Mouse (Mus musculus): ENCODE results near the gene Abhd14a.

The Abhd14a gene

DNA sequence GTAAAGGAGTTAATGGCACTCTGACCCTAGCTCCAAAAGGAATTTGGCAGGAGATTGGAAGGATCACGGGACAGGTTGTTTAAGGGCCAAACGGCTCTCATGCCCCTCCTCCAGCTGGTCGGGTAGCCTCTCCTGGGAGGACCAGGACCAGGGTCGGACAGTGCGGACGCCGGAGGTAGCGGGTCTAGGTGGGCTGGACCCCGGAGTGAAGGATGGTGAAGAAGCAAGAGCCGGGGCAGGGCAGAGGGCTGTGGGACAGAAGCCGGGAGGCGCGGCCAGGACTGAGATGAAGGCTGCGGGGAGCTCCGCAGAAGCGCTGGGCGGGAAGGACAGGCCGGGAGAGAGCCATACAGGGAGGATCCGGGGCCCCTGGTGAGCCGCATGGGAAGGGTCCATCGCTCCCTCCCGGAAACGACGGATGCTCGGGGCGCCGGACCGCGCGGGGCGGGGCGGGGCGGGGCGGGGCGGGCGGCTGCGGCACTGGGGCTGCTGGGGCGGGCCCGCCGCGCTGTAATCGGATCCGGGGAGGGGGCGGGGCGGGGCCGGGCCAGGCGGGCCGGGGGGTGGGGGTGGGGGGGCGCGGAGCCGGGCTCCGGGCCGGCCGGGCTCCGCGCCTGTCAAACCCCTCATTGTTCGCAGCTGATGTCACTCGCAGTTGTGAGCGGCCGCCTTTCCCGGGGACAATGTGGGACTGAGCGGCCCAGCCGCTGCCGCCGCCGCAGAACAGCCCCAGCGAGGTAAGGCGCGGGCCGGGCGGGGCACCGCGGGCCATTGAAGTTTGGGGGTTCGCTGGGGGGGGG is 6.0 kb upstream of the Abhd14a start, which contains the start of gene Pcbp4:
Gene Pcbp4, plus strand, starts transcription at position 21 of the 800 bp plus-strand sequence.
- DNase-seq (ENCODE audit: extremely low read depth, low read depth, low spot score) = no peak

DNA sequence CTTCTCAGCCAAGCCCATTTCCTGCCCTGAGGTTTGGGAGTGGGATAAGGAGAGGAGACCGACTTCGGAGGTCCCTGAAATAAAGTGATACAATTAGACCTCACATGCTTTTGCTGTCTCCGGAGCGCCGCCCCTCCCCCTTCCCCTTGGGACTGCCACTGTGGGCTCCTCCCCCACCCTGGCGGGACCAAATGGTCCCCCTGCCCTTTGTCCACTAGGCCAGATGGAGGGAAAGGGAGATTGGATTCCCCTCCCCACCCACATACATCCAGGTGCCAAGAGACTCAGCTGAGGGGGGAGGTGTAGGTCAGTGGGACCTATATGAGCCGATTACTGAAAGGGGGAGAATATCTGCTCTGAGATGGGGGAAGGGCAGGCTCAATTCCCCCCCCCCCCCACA is 5.3 kb upstream of the Abhd14a start:
- no peak for DNase-seq (ENCODE audit: extremely low read depth, low read depth, low spot score)

DNA sequence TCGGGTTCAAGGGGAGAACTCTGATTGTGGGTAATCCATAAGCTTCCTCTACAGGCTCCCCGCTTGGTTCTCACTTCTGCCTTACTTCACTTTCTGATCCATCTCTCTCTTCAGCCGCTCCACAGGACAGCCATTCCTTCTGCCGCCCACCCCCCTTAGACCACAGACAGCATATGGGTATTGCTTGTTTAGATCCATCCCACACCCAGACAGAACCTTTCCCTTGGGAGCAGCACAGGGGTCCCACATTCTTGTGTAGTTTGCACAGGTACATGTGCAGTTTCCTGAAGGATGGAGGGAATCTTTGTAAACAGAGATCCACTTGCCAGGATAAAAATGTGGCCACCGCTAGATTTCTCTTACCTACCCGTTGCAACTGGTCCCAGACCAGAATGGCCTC is 4.9 kb upstream of the Abhd14a start:
- DNase-seq (ENCODE audit: extremely low read depth, low read depth, low spot score) = no peak

DNA sequence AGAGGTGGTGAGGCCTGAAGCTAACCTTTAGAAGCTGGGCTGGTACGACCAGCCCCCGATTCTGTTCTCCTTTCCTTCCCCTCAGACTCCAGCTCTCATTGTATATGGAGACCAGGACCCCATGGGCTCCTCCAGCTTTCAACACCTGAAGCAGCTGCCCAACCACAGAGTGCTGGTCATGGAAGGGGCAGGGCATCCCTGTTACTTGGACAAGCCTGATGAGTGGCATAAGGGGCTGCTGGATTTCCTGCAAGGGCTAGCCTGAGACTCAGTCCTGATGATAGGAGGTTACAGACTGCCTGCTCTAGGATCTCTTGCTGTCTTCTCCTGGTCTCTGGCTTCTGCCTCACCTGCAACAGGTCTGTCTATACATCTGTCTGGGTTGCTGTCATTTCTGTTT is 4.4 kb upstream of the Abhd14a start:
- DNase-seq (ENCODE audit: extremely low read depth, low read depth, low spot score) = no peak

DNA sequence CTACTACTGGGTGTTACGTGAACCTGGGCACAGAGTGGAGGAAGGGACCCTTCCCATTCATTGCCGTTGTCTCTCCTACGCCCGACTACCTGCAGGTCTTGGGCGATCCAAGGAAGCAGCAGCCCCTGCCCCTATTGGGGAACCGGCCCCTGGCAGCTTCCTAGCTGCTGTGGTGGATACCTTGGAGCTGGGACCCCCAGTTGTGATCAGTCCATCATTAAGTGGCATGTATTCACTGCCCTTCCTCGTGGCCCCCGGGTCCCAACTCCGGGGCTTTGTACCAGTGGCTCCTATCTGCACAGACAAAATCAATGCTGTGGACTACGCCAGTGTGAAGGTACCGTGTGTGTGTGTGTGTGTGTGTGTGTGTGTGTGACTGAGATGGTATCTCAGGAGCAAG is 3.8 kb upstream of the Abhd14a start:
- no peak for DNase-seq (ENCODE audit: extremely low read depth, low read depth, low spot score)

DNA sequence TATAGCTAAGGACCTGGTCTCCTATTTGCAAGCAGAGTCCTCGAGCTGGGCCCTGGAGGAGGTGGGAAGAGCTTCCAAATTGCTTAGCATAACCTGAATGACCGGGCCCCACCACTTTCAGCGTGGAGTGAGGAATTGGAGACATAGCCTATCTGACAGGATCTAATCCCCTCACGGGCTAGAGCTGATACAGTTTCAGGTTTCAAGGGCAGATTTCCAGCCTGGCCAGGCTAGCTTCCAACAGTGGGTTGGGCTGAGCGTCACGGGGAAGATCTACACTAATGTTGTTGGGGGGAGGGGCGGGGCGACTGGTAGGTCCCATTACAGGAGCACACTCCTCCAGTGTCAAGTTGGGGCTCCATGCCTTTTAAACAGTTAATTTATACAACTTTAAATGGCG is 3.2 kb upstream of the Abhd14a start:
- DNase-seq (ENCODE audit: extremely low read depth, low read depth, low spot score) = no peak

DNA sequence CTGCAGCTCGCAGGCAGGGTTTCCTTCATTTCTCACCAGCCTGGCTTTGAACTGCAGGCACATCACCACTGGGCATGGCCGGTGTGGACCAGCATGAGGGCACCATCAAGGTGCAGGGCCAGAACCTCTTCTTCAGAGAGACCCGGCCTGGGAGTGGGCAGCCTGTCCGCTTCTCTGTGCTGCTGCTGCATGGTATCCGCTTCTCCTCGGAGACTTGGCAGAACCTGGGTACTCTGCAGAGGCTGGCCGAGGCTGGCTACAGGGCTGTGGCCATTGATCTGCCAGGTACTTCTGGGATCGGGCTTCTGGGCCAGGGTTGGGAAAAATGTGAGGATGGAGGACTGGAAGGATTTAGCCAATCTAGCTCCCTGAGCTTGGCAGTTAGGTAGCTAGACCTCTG is 2.5 kb upstream of the Abhd14a start:
- no peak for DNase-seq (ENCODE audit: extremely low read depth, low read depth, low spot score)

DNA sequence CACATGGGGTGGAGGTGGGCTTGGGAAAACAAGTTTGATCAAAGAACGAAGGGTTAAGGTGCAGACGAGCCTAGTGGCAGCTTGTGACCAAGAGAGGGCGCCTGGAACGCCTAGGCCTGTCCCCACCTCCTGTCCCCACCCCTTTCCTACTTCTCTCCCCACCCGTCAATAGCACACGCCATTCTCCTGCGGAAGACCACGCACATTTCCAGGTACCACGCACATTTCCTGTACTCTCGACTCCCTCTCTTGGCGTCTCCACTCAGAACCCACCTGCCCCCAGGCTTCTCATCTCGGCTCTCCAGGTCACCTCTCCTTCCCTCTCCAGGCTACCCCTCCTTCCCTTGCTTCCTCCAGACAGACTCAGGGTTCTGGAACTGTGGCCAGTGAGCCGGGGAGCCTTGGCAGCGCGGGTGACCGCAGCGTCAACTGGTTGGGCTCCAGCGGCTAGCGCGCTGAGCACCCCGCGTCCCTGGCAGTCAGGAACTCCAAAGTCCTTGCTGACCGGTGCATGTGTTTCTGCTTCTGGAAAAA is 1.1 kb upstream of the Abhd14a start:
- DNase-seq (ENCODE audit: extremely low read depth, low read depth, low spot score) = no peak

DNA sequence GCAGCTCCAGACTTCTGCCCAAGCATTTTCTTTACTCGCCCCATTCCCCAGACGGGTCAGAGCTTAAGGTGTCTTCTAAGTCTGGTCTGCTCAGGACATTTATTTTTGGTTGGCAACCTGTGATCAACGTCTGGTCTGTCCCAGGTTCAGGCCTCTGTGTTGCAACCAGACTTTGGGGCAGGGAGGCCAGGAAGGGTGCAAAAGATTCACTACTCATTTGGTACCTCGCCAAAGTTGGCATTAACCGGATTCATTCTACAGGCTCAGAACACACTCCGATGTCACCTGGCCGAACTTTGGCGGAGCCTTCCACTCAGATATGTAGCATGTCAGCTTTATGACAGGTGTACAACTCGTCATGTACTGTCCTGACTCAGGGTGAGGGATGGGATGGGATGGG is 473 bp upstream of the Abhd14a start:
- DNase-seq (ENCODE audit: extremely low read depth, low read depth, low spot score) = peak; percentile 34

DNA sequence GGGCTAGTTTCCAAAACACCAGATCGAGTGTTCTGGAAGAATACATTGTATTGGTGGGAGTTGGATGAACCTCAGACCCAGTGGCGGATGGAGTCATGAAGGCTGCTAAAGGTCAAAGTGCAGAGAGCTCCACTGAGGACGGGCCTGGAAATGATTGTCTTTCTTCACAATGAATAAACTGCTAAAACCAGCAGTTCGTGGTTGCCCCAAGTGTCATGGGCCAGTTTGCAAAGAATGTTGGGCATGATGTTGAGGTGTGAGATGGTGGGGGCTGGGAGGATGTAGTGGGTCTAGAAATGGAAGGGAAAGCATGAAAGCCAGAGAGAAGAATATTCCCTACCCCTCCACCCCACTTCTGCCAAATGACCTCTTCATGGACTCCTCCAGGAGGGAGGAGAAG is 2.6 kb downstream of the Abhd14a start:
- no peak for DNase-seq (ENCODE audit: extremely low read depth, low read depth, low spot score)

DNA sequence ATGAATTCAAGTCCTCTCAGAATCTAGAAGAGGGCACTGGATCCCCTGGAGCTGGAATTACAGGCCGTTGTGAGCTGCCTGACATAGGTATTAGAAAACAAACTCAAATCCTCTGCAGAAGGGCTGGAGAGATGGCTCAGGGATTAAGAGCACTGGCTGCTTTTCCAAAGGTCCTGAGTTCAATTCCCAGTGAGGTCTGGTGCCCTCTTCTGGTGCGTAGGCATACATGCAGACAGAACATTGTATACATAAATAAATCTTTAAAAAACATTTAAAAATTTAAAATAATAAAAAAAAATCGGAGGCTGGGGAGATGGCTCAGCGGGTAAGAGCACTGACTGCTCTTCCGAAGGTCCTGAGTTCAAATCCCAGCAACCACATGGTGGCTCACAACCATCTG is 4.8 kb downstream of the Abhd14a start:
- DNase-seq (ENCODE audit: extremely low read depth, low read depth, low spot score) = no peak

DNA sequence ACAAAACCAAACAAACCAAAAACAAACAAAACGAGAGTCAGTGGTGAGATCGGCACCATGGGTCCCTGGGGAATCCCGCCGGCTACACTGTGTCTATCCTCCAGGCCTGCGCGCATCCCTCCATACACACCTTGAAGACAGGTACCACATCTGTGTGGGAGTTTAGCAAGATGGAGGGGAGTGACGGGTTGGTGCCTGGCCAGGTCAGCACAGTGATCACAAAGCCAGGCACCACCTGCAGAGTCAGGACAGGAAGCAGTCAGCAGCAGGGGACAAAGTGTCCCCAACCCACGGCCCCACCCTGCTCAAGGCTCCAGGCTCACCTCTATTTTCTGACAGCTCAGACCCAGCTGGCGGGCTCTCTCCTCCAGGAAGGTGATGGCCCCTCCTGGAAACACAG is 10.9 kb downstream of the Abhd14a start:
- DNase-seq (ENCODE audit: extremely low read depth, low read depth, low spot score) = no peak

DNA sequence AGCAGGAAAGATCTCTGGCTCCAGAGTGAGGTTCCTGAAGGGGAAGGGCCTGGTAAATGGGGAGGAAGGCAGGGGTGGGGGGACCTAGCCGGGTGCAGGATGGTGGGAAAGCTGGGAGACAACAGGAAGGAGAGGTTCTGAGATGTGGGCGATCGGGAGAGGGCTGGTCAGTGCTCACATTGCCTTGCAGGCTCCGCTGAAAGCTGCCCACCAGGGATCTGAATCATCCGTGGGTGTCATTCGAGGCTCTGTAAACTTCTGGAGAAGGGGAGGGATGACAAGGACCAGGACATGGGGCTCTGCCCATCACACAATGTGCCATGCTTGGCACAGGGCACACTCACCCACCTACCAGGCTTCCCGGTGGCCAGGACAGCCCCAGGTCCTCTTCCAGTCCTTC is 14.1 kb downstream of the Abhd14a start:
- DNase-seq (ENCODE audit: extremely low read depth, low read depth, low spot score) = no peak

DNA sequence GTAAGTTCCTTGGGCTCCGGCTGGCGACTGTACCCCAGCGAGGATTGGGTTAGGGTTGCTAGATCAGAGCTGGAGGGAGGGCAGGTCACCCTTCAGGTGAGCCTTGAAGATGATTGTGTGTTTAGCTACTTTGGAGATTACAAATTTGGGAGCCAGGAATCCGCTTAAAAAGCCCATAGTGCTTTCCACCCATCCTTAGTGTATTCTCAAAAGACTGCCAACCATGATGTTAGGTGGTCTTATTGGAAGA is 17.5 kb downstream of the Abhd14a start:
- no peak for DNase-seq (ENCODE audit: extremely low read depth, low read depth, low spot score)

DNA sequence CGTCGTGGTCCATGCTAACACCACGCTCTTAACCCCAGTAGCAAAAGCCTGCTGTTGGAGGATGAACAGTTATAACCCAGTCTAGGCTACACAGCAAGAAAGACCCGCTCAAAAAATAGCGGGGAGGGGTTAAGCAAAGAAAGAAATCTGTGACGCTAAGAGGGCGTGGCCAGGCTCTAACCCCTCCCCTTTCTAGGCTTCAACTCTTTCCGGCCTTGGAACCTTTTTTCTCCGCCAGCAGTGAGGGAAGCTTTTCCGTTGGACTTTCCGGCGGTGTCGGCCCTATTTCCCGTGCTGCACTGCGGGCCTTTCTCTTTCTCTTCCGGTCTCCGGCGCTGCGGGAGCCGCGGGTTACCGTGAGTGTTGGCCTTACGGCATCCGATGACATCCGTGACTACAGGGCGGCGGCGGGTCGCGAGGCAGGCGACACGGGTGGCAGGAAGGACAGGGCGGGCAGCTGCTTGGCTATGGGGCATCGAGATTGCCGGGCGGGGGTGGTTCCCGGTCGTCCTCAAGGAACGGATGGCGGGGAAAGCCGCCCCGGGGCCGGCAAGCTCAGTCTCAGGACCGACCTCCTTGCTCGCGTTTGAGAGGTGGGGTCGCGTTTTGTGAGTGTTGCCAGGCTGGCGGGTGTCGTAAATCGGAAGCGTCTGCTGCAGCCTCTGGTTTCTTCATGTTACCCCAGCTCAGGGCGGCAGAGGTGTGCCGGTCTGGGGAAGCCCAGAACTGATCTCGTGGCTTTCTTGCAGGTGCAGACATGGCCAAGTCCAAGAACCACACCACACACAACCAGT is 18.1 kb downstream of the Abhd14a start, which contains the start of gene Rpl29:
Gene Rpl29, plus strand, starts transcription at position 234 of the 794 bp plus-strand sequence.
- no peak for DNase-seq (ENCODE audit: extremely low read depth, low read depth, low spot score)

DNA sequence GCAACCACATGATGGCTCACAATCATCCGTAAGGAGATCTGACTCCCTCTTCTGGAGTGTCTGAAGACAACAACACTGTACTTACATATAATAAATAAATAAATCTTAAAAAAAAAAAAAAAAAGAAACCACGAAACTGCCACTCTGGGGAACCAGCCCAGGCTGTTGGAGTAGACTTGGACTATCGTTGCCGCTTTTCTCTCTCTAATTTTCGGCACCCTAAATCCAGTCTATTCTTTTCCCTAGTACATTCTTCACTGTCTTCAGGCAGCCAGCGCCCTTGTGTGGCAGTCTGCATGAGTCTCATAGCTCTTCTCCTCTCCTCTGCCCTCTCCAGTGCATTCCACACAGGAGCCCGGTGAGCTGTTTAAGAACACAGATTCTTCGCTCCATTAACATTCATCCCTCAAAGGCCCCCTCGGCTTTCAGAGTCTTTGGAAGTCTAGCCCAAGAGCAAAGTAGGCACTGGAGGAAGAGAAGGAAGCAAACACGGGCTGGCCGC is 18.7 kb downstream of the Abhd14a start:
- no peak for DNase-seq (ENCODE audit: extremely low read depth, low read depth, low spot score)

DNA sequence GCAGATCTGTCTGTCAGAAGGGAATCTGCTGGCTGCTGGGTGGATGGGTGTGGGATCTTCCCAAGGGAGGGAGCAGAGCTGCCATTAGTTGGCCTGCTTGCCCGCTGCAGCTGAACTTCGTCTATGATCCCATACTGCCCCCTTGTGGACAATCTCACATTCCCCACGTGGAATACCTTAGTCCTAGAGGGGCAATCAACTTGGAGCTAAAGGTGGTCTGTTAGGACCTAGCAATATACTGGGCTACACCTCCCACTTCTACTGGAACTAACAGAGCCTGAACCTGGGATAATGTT is 25.7 kb downstream of the Abhd14a start:
- no peak for DNase-seq (ENCODE audit: extremely low read depth, low read depth, low spot score)

DNA sequence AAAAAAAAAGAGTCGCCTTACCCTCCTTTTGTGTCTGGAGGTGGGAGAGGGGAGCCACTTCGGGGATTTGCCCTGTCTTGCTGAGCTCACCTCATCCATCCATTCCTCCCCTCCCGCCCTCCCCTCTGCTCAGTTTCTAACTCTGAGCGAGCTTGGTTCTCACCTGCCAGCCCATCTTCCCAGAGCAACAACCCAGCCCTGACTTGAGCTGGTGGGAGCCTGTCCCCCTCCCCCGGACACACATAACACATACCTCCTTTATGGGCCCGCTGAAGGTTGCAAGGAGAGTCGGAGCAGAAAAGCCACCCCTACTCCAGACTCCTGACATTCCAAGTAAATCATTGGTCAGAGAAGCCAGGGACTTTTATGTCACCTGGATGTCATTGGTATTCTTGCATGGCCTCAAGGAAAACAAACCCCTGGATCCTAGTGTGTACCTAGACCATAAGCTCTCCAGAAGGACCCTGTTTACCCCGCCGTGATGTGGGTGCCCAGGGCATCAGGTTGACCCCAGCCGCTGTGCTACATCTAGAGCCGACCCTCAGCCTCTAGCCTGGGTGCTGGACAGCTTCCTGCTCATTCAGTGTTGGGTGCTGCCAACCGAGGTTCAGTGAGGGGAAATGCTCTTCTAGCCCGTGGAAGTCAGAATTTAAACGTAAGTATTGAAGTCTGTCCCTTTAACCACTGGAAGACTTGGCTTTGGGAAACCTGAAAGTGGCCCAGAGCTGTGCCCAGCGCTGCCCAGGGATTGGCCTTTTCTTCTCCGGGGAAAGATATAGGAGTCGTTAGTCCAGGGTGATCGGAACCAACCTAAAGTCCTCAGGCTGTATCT is 26.2 kb downstream of the Abhd14a start:
- DNase-seq (ENCODE audit: extremely low read depth, low read depth, low spot score) = no peak

DNA sequence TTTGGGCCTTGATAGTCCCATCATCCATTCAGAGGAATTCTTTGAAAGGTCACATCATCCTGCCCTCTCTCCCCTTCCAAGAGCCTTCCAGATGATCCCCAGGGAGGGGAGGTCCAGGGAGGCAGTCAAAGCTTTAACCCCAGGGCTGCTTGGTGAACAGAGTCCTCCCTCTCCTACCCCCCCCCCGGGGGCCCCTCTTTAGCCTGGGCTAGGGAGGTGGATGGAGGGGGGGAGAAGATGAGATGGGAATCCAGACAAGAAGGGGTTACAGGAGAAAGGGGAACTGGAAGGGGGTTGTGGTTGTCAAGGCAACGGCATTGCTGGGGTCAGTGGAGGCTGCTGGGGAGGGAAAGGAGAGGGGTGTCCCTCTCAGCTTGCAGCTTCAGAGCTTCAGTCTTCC is 26.9 kb downstream of the Abhd14a start:
- no peak for DNase-seq (ENCODE audit: extremely low read depth, low read depth, low spot score)

DNA sequence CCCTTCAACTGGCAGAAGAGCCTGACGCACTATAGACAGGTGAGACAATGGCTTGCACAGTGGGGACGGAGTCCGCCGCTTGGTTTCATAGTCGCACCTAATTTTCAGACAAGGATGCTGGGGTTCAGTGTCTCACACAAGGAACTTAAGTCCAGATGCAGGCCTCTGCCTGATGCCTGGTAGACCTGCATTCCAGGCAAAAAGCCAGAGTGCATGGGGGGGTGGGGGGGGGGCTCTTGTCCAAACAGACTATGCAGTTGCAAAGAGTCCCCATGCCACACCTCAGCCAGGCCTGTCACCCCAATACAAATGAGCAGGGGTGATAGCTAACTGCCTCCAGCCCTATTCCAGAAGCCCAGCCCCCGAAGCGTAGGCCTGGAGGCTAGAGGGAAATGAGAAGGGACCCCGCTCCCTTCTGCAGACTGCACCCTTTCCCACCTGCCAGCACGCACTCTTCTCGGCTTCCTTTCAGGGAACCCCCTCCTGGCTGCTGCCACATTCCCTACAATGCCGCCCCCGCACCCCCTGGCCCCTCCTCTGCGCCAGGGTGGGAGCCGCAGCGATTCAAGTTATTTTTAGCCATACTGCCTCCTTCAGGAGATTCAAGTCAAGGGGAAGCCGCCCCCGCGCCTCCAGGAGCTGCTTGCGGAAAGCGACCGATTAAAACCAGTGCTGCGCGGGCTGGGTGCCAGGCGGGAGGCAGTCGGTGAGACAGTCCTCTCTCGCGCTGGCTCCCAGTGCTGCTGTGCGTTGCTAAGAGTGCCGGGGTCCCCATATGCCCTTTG is 29.4 kb downstream of the Abhd14a start:
- no peak for DNase-seq (ENCODE audit: extremely low read depth, low read depth, low spot score)

DNA sequence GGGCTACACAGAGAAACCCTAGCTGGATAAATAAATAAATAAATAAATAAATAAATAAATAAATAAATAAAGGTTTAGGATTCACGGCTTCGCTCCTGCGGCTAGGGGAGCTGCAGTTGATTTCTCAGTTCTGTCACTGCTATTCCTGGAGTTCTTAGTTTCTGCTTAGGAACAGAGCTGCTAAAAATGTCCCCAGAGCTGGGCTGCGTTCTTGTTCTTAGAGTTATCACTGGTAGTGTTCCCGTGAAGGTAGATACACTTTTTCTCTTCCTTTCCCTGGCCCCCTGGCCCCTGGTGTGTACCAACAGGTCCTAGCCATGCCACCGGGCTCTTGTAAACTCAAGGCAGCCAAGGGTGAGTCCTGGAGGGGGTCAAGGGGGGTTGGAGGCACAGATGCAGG is 30.7 kb downstream of the Abhd14a start:
- no peak for DNase-seq (ENCODE audit: extremely low read depth, low read depth, low spot score)

Data from fat pad, adult 2 months (tissue).